Mouse (Mus musculus): ENCODE results near the gene Arhgap8.

- TF ChIP-seq POLR2A (IDR thresholded peaks at IDR 0.05; ENCODE audit: low read depth, low read length) (no peak), CTCF (IDR thresholded peaks at IDR 0.05; ENCODE audit: extremely low read depth, insufficient read length, insufficient replicate concordance, low read depth, low read length) (no peak)
These were observed 12.0 kb downstream of the Arhgap8 start for GRCm38 (mm10) chr15:84731676-84732424.
